Mouse (Mus musculus) urinary bladder, postnatal 36 days (tissue): Measurements from ENCODE around the gene Vmn2r102.

Source experiments
- DNase-seq, 2 experiments: peaks; one replicate each; pipeline ENCODE4 v3.0.0; 2022; ENCODE audit warnings: low spot score in 2 of 2, mixed read lengths in 1 of 2

The Vmn2r102 gene

DNA sequence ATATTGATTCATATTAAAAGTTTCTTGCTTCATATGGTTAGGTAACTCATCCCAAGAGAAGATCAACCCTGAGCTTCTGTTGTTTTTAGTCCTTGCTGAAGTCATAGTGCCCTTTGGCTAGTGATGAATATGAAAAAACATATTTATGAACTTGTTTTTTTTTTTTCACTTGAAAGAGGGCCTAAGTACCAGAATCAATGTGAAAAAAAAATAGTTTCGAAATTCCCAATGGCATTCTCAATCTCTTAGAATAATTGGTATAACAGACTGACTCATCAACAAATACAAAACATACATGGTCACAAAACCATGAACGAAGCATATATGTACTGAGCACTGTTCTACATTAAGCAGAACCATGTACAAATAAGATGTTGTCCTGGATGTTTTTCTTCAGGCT lies at the start of gene Vmn2r102:
Gene Vmn2r102 (plus strand): TSS at position 301 of the 400 bp plus-strand sequence.
- DNase-seq: no peak

- DNase-seq: no peak
Measured at GRCm38 (mm10) chr17:19629328-19629727, 30.8 kb upstream of the Vmn2r102 start.

- DNase-seq: no peak
Measured at GRCm38 (mm10) chr17:19658447-19658846, 1.7 kb upstream of the Vmn2r102 start.

GRCm38 (mm10) chr17:19692062-19692461 lies 31.9 kb downstream of the Vmn2r102 start:
- no peak for DNase-seq
